Mouse (Mus musculus) megakaryocyte, embryonic 14.5 days (primary cell): ENCODE results near the gene 1190005I06Rik. TPM values are rescaled to one million over a fixed set of nuclear protein-coding genes. Genes with fewer than 3 reads are reported as not detected.

Source experiments
- H3K27me3 ChIP-seq: replicated peaks from 2 replicates; pipeline ENCODE3; 2012; ENCODE audit warnings: inconsistent platforms
- H3K36me3 ChIP-seq: replicated peaks from 2 replicates; pipeline ENCODE3; 2012; ENCODE audit warnings: low read length, inconsistent platforms, mixed read lengths
- H3K4me1 ChIP-seq: 2 replicates; pipeline ENCODE4 v1.6.1; 2012; ENCODE audit warnings: inconsistent platforms
- H3K4me3 ChIP-seq: replicated peaks from 2 replicates; pipeline ENCODE3; 2012; ENCODE audit warnings: moderate library complexity, mild to moderate bottlenecking, inconsistent platforms
- H3K9me3 ChIP-seq: 2 replicates; pipeline ENCODE4 v1.6.1; 2012; ENCODE audit warnings: inconsistent platforms
- FLI1 ChIP-seq: IDR thresholded peaks from 2 replicates; pipeline ENCODE4 v1.6.1; 2012; ENCODE audit warnings: low read length, inconsistent platforms, mixed read lengths
- GATA1 ChIP-seq: IDR thresholded peaks from 3 replicates; pipeline ENCODE4 v1.6.1; 2012; ENCODE audit warnings: mixed read lengths, low read length, inconsistent platforms, borderline replicate concordance
- polyA plus RNA-seq: library from polyadenylated mRNA; stranded (reverse); fragments of >175 nt; gene quantifications from 2 replicates; pipeline ENCODE4 v1.2.3, GENCODE M21; 2012; ENCODE audit warnings: low replicate concordance; ENCODE audit not compliant: insufficient read depth

1190005I06Rik gene
- polyA plus RNA-seq, 1 experiment = 3.6 TPM

DNA sequence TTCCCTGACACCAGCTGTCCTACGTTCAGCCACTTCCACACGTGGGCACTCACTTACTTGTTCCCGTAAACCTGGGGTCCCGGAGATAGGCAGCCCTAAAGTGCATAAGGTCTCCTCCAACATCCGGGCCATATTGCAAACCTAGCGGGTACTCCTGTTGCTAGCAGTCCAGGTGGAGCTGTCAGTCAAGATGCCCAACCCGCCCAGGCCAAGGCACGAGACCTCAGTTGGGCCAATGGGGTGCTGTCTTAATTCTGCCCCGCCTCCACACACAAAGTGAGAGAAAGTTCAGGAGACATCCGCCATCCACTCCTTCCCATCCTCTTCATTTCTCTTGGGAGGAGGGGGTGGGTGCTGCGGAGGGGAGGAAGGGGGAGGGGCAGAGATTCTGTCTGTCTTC is 21.0 kb downstream of the 1190005I06Rik start:
- TF ChIP-seq FLI1 = no peak
- H3K9me3 ChIP-seq = peaks cover 9% of the 10 kb centered on the region
- no peak overlapping the region for H3K4me3 ChIP-seq
- peaks cover 45% of the 10 kb centered on the region for H3K27me3 ChIP-seq
- peaks cover 34% of the 10 kb centered on the region for H3K4me1 ChIP-seq
- no peaks in the 10 kb centered on the region for H3K36me3 ChIP-seq

DNA sequence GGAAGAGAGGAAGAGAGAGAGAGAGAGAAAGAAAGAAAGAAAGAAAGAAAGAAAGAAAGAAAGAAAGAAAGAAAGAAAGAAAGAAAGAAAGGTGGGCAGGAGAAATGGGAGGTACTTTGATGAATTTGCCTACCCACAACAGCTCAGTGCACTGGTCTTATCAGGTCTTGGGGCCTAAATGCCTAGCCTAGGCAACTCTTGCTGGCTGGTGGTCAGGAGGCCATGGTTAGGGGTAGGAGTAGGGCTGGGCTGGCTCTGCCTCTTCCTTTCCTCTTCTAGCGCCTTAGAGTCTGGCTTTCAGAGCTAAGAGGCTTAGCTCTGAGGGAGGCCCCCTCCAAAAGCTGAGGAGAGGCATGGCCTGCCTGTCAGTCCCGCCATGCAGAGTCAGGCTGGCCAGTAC is 23.8 kb downstream of the 1190005I06Rik start:
- H3K4me3 ChIP-seq = no peak overlapping the region
- no peaks in the 10 kb centered on the region for H3K9me3 ChIP-seq
- TF ChIP-seq FLI1 (no peak), GATA1 (no peak)
- H3K27me3 ChIP-seq = peaks cover 19% of the 10 kb centered on the region
- peaks cover 47% of the 10 kb centered on the region for H3K4me1 ChIP-seq
- H3K36me3 ChIP-seq = no peaks in the 10 kb centered on the region

DNA sequence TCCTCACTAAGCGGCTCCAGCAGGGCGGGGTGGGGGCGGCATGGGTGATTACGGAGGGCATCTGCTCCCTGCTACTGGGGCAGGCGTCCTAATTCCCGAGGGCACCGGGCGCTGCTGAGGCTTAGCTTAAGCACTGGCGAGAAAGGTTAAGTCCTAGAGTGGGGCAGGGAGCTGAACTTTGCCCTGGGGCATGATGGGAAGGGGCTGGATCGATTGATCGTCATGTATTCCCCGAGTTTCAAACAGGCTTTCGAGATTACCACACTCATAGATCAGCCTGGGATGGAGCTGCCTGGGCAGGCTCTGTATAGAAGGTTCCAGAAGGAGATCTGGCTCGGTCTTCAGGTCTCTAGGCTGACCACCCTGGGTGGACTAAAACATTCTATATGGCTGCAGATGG is 25.3 kb downstream of the 1190005I06Rik start:
- Histone ChIP-seq H3K4me1 (peaks cover 61% of the 10 kb centered on the region), H3K4me3 (no peak overlapping the region), H3K27me3 (peaks cover 12% of the 10 kb centered on the region), H3K36me3 (no peaks in the 10 kb centered on the region), H3K9me3 (no peaks in the 10 kb centered on the region)
- TF ChIP-seq FLI1 = no peak
- TF ChIP-seq GATA1 = no peak

DNA sequence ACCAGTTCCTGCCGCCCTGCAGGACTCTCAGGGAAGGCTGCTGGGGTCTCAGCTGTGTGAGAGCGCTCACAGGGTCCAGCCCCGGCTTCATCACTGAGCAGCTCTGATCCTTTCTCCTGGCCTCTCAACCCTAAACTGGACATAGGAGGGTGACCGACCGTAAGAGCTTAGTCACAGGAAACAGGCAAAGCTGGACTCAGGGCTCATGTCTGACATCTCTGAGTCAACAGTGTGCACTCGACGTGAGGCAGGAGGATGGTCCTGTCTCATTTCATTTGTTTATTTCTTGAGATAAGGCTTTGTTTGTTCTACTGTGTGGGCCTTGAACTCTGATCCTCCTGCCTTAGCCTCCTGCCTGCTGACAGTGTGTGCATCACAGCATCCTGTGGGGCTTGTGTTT is 27.0 kb downstream of the 1190005I06Rik start:
- TF ChIP-seq FLI1 (no peak), GATA1 (no peak)
- peaks cover 76% of the 10 kb centered on the region for H3K4me1 ChIP-seq

DNA sequence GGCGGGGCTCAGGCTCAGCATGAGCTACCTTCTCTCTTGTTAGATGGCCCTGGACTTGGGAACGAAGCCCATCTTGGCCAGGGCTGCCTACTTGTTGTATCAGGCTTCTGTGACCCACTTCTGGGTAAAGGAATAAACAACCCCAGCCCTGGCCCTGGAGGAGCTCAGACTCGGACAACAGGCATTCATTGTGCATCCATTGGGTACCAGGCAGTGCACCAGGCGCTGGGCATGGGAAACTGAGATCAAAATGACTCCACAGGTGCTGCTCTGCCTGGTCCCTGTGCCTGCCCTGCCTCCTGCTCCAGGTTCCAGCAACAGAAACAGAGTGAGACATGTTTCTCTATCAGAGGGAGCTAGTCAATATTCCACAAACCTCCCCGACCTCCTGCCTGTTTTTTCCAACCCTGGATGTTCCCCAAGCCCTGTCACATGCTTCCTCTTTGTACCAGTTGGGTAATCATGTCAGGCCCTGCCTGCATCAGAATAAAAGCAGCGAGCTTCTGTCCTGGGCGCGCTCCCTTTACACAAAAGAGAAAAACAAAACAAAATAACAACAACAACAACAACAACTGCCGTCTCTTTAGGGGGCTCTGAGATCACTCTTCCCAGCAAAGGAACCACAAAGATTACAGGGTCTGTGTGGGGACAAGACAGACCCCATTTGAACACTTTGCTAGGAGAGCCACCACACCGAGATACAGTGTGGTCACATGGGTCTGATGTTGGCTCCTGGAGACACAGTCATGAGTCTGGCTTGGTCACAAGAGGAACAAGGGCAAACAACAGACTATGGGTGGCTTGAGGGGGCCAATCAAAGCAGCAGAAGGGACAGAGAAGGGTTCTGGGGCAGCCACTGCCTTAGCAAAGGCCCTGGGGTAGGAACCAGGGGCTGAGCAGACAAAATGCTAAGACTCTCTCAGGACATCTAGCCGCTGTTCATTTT is 27.9 kb downstream of the 1190005I06Rik start:
- TF ChIP-seq GATA1 (no peak), FLI1 (no peak)
- Histone ChIP-seq H3K4me3 (peak overlapping the region; percentile 46), H3K9me3 (no peaks in the 10 kb centered on the region), H3K36me3 (no peaks in the 10 kb centered on the region), H3K27me3 (peaks cover 25% of the 10 kb centered on the region), H3K4me1 (peaks cover 72% of the 10 kb centered on the region)

More for the DNA sequence above, 27.0 kb downstream of the 1190005I06Rik start:
- peaks cover 20% of the 10 kb centered on the region for H3K27me3 ChIP-seq
- H3K9me3 ChIP-seq = no peaks in the 10 kb centered on the region
- H3K36me3 ChIP-seq = no peaks in the 10 kb centered on the region
- peak overlapping the region; percentile 54 for H3K4me3 ChIP-seq

DNA sequence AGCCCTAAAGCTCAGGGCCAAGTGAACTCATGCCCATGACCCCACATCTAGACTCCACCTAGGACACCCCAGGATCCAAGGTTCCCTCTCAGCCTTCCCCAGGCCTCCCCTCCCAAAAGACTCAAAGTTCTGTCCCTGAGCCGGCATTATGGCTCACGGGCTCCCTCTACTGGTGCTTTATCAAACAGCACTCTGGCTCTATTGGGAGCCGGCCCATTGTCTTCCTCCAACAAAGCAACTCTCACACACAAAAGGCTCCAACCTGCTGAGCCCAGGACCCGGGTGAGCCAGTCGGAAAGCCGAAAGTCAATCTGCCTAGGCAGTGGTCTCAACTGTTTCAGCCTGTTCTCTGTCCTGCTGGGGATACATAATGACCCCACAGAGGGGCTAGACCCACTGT is 29.3 kb downstream of the 1190005I06Rik start:
- Histone ChIP-seq H3K9me3 (no peaks in the 10 kb centered on the region), H3K27me3 (peaks cover 37% of the 10 kb centered on the region), H3K4me1 (peaks cover 68% of the 10 kb centered on the region), H3K4me3 (no peak overlapping the region), H3K36me3 (no peaks in the 10 kb centered on the region)
- no peak for TF ChIP-seq FLI1
- no peak for TF ChIP-seq GATA1

DNA sequence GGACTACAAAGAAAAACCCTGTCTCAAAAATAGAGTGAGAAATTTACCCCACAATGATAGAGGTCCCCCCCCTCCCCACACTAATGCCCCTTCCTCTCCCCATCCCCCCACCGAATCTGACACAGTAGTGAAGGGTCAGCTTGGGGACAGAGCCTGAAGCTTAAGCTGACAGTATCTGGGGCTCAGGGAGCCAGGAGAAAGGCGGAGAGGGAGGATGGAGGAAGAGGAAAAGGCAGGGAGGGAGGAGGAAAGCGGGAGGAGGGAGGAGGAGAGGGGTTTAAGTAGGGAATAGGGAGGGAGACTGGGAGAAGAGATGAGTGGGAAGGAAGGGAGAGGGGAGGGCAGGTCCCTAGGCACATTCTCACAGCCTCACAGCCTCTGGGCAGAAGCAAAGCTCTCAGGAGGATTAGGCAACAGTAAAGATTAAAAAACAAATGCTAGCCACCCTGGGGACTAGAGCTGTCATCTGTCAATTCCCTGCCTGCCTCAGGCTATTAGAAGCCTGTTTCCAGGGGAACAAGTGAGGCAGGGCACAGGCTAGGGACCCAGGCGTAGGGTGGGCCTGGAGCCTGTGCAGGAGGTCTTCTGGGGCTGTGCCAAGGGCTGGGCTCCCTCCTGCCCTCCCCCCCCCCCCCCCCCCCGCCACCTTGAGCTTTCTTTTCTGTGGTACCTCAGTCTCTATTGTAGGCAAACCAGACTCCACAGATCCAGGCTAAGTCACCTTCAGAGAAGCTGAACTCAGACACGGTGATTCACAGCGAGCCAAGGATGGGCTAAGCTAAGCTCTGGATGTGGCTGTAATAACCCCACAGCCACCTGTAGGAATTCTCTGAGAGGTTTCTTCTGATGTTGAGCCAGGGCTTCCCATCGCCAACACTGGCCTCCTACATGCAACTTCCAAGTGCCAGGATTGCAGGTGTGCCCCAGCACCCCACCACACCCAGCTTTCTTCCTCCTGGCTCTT is 30.5 kb downstream of the 1190005I06Rik start:
- Histone ChIP-seq H3K4me3 (no peak overlapping the region), H3K27me3 (peaks cover 45% of the 10 kb centered on the region), H3K9me3 (no peaks in the 10 kb centered on the region; the same call in 1 of the 2 replicates), H3K36me3 (no peaks in the 10 kb centered on the region), H3K4me1 (peaks cover 67% of the 10 kb centered on the region)
- TF ChIP-seq GATA1 (no peak), FLI1 (no peak)

DNA sequence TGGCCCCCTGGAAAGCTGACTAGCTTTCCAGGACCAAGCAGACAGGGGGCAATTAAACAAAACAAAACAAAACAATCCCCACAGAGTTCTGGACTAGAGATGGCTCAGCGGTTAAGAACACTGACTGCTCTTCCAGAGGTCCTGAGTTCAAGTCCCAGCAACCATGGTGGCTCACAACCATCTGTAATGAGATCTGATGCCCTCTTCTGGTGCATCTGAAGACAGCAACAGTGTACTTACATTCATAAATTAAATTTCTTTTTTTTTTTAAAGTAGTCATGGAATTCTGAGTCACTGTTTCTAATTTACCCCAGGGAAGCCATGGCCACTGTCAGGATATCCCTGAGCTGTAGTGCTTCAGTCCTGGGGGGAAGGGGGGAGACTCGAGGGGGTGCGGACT is 32.9 kb downstream of the 1190005I06Rik start:
- Histone ChIP-seq H3K36me3 (no peaks in the 10 kb centered on the region), H3K27me3 (peaks cover 66% of the 10 kb centered on the region), H3K9me3 (peaks cover 7% of the 10 kb centered on the region), H3K4me1 (peaks cover 46% of the 10 kb centered on the region), H3K4me3 (no peak overlapping the region)
- TF ChIP-seq GATA1 (no peak), FLI1 (no peak)

DNA sequence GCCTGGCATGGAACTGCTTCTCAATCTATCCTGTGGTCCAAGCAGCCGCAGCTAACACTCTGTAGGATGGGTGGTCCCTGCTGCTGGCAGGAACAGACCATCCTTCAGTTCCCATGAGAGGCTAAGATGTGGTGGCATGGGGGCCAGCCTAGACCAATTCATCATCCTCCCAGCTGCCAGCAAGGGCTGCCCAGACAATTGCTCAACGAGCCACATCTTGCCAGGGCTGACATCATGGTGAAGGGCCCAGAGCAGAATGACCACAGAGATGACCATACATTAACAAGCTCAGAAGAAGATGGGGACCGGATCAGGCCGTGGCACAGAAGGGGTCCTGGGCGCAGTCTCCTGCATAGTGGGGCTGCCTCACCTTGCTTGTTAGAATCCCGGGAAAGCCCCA is 36.6 kb downstream of the 1190005I06Rik start:
- H3K4me1 ChIP-seq = peaks cover 39% of the 10 kb centered on the region
- TF ChIP-seq FLI1 (no peak), GATA1 (no peak)
- no peaks in the 10 kb centered on the region for H3K36me3 ChIP-seq
- peaks cover 7% of the 10 kb centered on the region for H3K9me3 ChIP-seq
- H3K4me3 ChIP-seq = no peak overlapping the region
- H3K27me3 ChIP-seq = peaks cover 64% of the 10 kb centered on the region

DNA sequence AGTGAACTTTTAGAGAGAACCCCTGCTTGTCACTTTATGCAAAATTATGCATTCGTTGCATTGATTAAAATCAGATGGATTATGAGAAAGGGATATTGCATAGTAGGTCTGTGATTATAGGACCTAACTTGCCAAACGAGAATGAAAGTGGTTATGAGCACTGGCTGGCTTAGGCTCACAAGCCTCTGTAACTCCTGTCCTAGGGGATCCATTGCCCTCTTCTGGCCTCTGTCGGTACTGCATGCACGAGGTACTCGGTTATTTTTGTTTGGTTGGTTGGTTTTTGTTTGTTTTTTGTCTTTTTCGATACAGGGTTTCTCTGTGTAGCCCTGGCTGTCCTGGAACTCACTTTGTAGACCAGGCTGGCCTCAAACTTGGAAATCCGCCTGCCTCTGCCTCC is 39.5 kb downstream of the 1190005I06Rik start:
- H3K27me3 ChIP-seq = peaks cover 45% of the 10 kb centered on the region
- no peaks in the 10 kb centered on the region for H3K36me3 ChIP-seq
- TF ChIP-seq FLI1 = no peak
- no peak for TF ChIP-seq GATA1
- peaks cover 7% of the 10 kb centered on the region for H3K9me3 ChIP-seq
- H3K4me1 ChIP-seq = peaks cover 34% of the 10 kb centered on the region
- H3K4me3 ChIP-seq = peak overlapping the region; percentile 83
